Mouse (Mus musculus) neural tube, embryonic 12.5 days (tissue): ENCODE measurements around the gene Zfp93. TPM values are rescaled to one million over a fixed set of nuclear protein-coding genes. Genes with fewer than 3 reads are reported as not detected.
A peak's percentile ranks its signal among the peaks of the same experiment; 100 is the strongest.

Experiments
- ATAC-seq: fragments of 200-750 bp; cut with Nextera tagmentation; 2 replicates; pipeline ENCODE4 v1.8.0; 2017; ENCODE audit warnings: low read depth, mild to moderate bottlenecking, moderate TSS enrichment, moderate library complexity; ENCODE audit not compliant: low FRiP score
- H3K27ac ChIP-seq: fragments of 300-500 bp; sonication (generic); 2 replicates; pipeline ENCODE4 v1.5.1; 2016
- H3K27me3 ChIP-seq: fragments of 300-500 bp; sonication (generic); replicated peaks from 2 replicates; pipeline ENCODE4 v1.6.1; 2016; ENCODE audit warnings: mild to moderate bottlenecking
- H3K36me3 ChIP-seq: fragments of 300-500 bp; sonication (generic); 2 replicates; pipeline ENCODE4 v1.6.1; 2016; ENCODE audit warnings: mild to moderate bottlenecking
- H3K4me1 ChIP-seq: fragments of 300-500 bp; sonication (generic); 2 replicates; pipeline ENCODE4 v1.6.1; 2016
- H3K4me2 ChIP-seq: fragments of 300-500 bp; sonication (generic); replicated peaks from 2 replicates; pipeline ENCODE4 v1.6.1; 2016; ENCODE audit warnings: mild to moderate bottlenecking
- H3K4me3 ChIP-seq: fragments of 300-500 bp; sonication (generic); 2 replicates; pipeline ENCODE4 v1.5.1; 2016
- H3K9ac ChIP-seq: fragments of 300-500 bp; sonication (generic); 2 replicates; pipeline ENCODE4 v1.6.1; 2016; ENCODE audit warnings: mild to moderate bottlenecking
- H3K9me3 ChIP-seq: fragments of 300-500 bp; sonication (generic); 2 replicates; pipeline ENCODE4 v1.6.1; 2016; ENCODE audit warnings: mild to moderate bottlenecking
- WGBS: fragments of 180-500 bp; shearing (Covaris S2); methylation state at CpG from one replicate; pipeline ENCODE4 v1.1.7; 2016; 5-methylcytosine and 5-hydroxymethylcytosine counted together
- polyA plus RNA-seq: library from polyadenylated mRNA; unstranded; fragments of >200 nt; fragmentation: Nextera tagmentation; extraction: Ambion mirVana; gene quantifications from 2 replicates; pipeline ENCODE4 v1.2.1, GENCODE M21; 2016

Zfp93 gene
- polyA plus RNA-seq, 1 experiment from 2014 or later: 7.2 TPM

GRCm38 (mm10) chr7:24295376-24295775, 25.2 kb downstream of the Zfp93 start:
- Histone ChIP-seq H3K9me3 (no peaks in the 10 kb centered on the region), H3K4me3 (no peak overlapping the region), H3K4me2 (no peak overlapping the region), H3K4me1 (peaks cover 12% of the 10 kb centered on the region), H3K36me3 (peaks cover 61% of the 10 kb centered on the region), H3K27ac (no peak overlapping the region), H3K9ac (no peak overlapping the region), H3K27me3 (no peaks in the 10 kb centered on the region)
- 98% methylated on average over 7 of the region's 7 CpGs for WGBS
- no peak for ATAC-seq

- Histone ChIP-seq H3K4me2 (no peak overlapping the region), H3K4me1 (peaks cover 16% of the 10 kb centered on the region), H3K36me3 (peaks cover 51% of the 10 kb centered on the region), H3K9me3 (no peaks in the 10 kb centered on the region), H3K9ac (no peak overlapping the region), H3K27ac (no peak overlapping the region), H3K27me3 (no peaks in the 10 kb centered on the region), H3K4me3 (no peak overlapping the region)
- WGBS: 96% methylated on average over 7 of the region's 7 CpGs
- ATAC-seq: no peak
Observed at GRCm38 (mm10) chr7:24296386-24296785, 26.2 kb downstream of the Zfp93 start.

GRCm38 (mm10) chr7:24297361-24298095, 27.3 kb downstream of the Zfp93 start:
- H3K27ac ChIP-seq: no peak overlapping the region
- peaks cover 16% of the 10 kb centered on the region for H3K4me1 ChIP-seq
- H3K4me2 ChIP-seq: peak overlapping the region; percentile 73
- H3K27me3 ChIP-seq: no peaks in the 10 kb centered on the region
- H3K9me3 ChIP-seq: no peaks in the 10 kb centered on the region
- no peak for ATAC-seq
- no peak overlapping the region; the same call in 1 of the 2 replicates for H3K9ac ChIP-seq
- WGBS: 91% methylated on average over 15 of the region's 15 CpGs
- H3K36me3 ChIP-seq: peaks cover 48% of the 10 kb centered on the region
- no peak overlapping the region for H3K4me3 ChIP-seq

- H3K9ac ChIP-seq: peak overlapping the region; percentile 88
- H3K4me1 ChIP-seq: peaks cover 16% of the 10 kb centered on the region
- H3K4me3 ChIP-seq: peak overlapping the region; percentile 67
- WGBS: under 1% methylated on average over 12 of the region's 12 CpGs
- peaks cover 47% of the 10 kb centered on the region for H3K36me3 ChIP-seq
- no peaks in the 10 kb centered on the region for H3K27me3 ChIP-seq
- peak overlapping the region; percentile 73 for H3K4me2 ChIP-seq
- peak; percentile 29 for ATAC-seq
- H3K27ac ChIP-seq: peak overlapping the region; percentile 80; the same call in 1 of the 2 replicates
- H3K9me3 ChIP-seq: no peaks in the 10 kb centered on the region
Observed at GRCm38 (mm10) chr7:24298635-24298972, 28.4 kb downstream of the Zfp93 start.

GRCm38 (mm10) chr7:24298973-24299708, 28.9 kb downstream of the Zfp93 start:
- Histone ChIP-seq H3K4me2 (peak overlapping the region; percentile 73), H3K27me3 (no peaks in the 10 kb centered on the region), H3K9ac (peak overlapping the region; percentile 88), H3K36me3 (peaks cover 42% of the 10 kb centered on the region), H3K9me3 (no peaks in the 10 kb centered on the region), H3K27ac (peak overlapping the region; percentile 80), H3K4me3 (peak overlapping the region; percentile 67), H3K4me1 (peaks cover 16% of the 10 kb centered on the region)
- peak; percentile 91 for ATAC-seq
- under 1% methylated on average over 45 of the region's 47 CpGs for WGBS

GRCm38 (mm10) chr7:24299823-24300481, 29.7 kb downstream of the Zfp93 start:
- no peaks in the 10 kb centered on the region for H3K27me3 ChIP-seq
- peaks cover 34% of the 10 kb centered on the region for H3K36me3 ChIP-seq
- no peaks in the 10 kb centered on the region for H3K9me3 ChIP-seq
- H3K9ac ChIP-seq: peak overlapping the region; percentile 51
- H3K27ac ChIP-seq: no peak overlapping the region
- peak; percentile 26 for ATAC-seq
- H3K4me2 ChIP-seq: peak overlapping the region; percentile 73
- WGBS: under 1% methylated on average over 18 of the region's 18 CpGs
- H3K4me1 ChIP-seq: peaks cover 16% of the 10 kb centered on the region
- H3K4me3 ChIP-seq: peak overlapping the region; percentile 67

GRCm38 (mm10) chr7:24300771-24301282, 30.6 kb downstream of the Zfp93 start, which contains the start of gene Zfp61:
Gene Zfp61, minus strand, starts transcription at chr7:24301232.
- peaks cover 16% of the 10 kb centered on the region for H3K4me1 ChIP-seq
- H3K27ac ChIP-seq: no peak within 1 kb of the TSS
- WGBS: 2% methylated on average over 13 of the region's 13 CpGs
- no peak within 1 kb of the TSS for H3K9ac ChIP-seq
- peak; percentile 42 for ATAC-seq
- H3K27me3 ChIP-seq: no peaks in the 10 kb centered on the region
- peak within 1 kb of the TSS; percentile 73 for H3K4me2 ChIP-seq
- peak within 1 kb of the TSS; percentile 67 for H3K4me3 ChIP-seq
- no peaks in the 10 kb centered on the region for H3K9me3 ChIP-seq
- H3K36me3 ChIP-seq: peaks cover 28% of the 10 kb centered on the region

GRCm38 (mm10) chr7:24315726-24316566, 45.7 kb downstream of the Zfp93 start:
- Histone ChIP-seq H3K27ac (no peak overlapping the region), H3K4me3 (peak overlapping the region; percentile 63), H3K4me1 (peaks cover 4% of the 10 kb centered on the region; the same call in 1 of the 2 replicates), H3K9ac (peak overlapping the region; percentile 79), H3K27me3 (no peaks in the 10 kb centered on the region), H3K4me2 (peak overlapping the region; percentile 82), H3K36me3 (peaks cover 25% of the 10 kb centered on the region), H3K9me3 (no peaks in the 10 kb centered on the region)
- WGBS: 32% methylated on average over 29 of the region's 29 CpGs
- ATAC-seq: peak; percentile 79; the same call in 1 of the 2 replicates

GRCm38 (mm10) chr7:24316567-24317092, 46.4 kb downstream of the Zfp93 start, which contains the start of gene Zfp94:
Gene Zfp94, minus strand, starts transcription at chr7:24316666.
- H3K4me3 ChIP-seq: peak within 1 kb of the TSS; percentile 63
- peak within 1 kb of the TSS; percentile 79 for H3K9ac ChIP-seq
- WGBS: 1% methylated on average over 33 of the region's 33 CpGs
- H3K4me1 ChIP-seq: peaks cover 4% of the 10 kb centered on the region; the same call in 1 of the 2 replicates
- H3K9me3 ChIP-seq: no peaks in the 10 kb centered on the region
- H3K4me2 ChIP-seq: peak within 1 kb of the TSS; percentile 82
- no peaks in the 10 kb centered on the region for H3K27me3 ChIP-seq
- peaks cover 18% of the 10 kb centered on the region for H3K36me3 ChIP-seq
- H3K27ac ChIP-seq: no peak within 1 kb of the TSS
- ATAC-seq: peak; percentile 90

- ATAC-seq: no peak
- WGBS: 82% methylated on average over 6 of the region's 6 CpGs
Observed at GRCm38 (mm10) chr7:24318942-24319341, 48.7 kb downstream of the Zfp93 start.

GRCm38 (mm10) chr7:24322593-24322992, 52.4 kb downstream of the Zfp93 start:
- H3K4me2 ChIP-seq: no peak overlapping the region
- H3K27ac ChIP-seq: no peak overlapping the region
- H3K9ac ChIP-seq: no peak overlapping the region
- ATAC-seq: no peak
- H3K9me3 ChIP-seq: no peaks in the 10 kb centered on the region
- H3K4me3 ChIP-seq: no peak overlapping the region
- H3K36me3 ChIP-seq: no peaks in the 10 kb centered on the region
- 79% methylated on average over 4 of the region's 4 CpGs for WGBS
- H3K4me1 ChIP-seq: peaks cover 3% of the 10 kb centered on the region; the same call in 1 of the 2 replicates
- no peaks in the 10 kb centered on the region for H3K27me3 ChIP-seq

More at GRCm38 (mm10) chr7:24318942-24319341, 48.7 kb downstream of the Zfp93 start:
- Histone ChIP-seq H3K27me3 (no peaks in the 10 kb centered on the region), H3K4me3 (no peak overlapping the region), H3K4me1 (peaks cover 4% of the 10 kb centered on the region; the same call in 1 of the 2 replicates), H3K9me3 (no peaks in the 10 kb centered on the region), H3K4me2 (no peak overlapping the region), H3K9ac (no peak overlapping the region), H3K36me3 (0 out of 2 replicates have a peak, but pooled peaks cover 5% of the 10 kb centered on the region), H3K27ac (no peak overlapping the region)
